Mouse (Mus musculus) kidney, postnatal 14 days (tissue): ENCODE data around the gene Astn2.

Experiments used
- DNase-seq: peaks from one replicate; pipeline ENCODE4 v3.0.0; 2022; ENCODE audit warnings: mixed read lengths

Astn2 gene

DNA sequence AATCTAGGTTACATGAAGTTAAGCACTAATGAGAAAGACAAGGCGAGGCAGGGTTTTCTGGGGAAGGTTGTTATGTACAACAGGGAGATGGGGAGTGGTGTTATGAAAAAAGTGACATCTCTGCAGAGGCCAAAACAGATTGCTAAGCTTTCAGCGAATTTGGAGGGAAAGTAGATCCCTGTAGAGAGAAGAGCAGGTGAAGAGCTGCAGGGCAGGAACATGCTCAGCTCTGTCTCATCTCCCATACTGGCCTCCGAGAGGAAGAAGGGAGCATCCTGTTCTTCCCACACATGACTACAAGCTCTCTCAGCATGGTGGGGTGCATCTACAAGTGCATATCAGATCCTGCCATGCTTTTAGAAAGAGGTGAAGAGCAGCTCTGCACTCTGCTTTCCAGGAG is 245.7 kb downstream of the Astn2 start:
- DNase-seq: no peak

DNA sequence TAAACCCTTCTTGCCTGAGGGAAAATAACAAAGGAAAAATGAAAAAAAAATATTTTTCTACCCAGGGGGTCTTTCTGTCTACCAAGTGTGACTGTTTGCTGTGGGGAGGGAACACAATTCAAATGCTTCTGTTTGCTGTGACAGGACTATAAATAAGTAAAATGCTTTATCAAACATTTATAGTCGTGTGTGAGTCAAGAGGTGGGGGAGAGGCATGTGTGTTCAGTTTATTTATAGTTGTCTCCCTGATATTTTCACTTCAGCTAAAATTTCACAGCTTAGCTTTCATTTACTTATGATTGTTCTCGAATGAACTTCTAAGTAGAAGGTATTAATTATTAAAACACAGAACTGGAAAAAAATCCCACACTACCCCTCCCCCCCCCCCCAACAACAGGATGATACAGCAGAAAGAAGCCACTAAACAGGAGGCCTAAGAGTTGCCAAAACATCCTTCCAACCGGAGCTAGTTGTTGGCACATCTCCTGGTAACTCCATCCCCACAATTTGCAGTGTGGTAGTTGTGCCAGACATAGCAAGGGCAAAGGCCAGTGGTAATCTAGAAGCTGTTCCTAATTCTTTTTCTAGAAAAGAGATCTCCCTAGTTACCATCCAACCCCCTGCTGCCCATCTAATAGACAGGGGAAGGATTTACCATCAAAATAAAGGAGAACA is 246.8 kb downstream of the Astn2 start:
- no peak for DNase-seq

- no peak for DNase-seq
These were observed 257.9 kb downstream of the Astn2 start for GRCm38 (mm10) chr4:66146546-66146945.

- DNase-seq: no peak
These were observed 278.2 kb downstream of the Astn2 start for GRCm38 (mm10) chr4:66126181-66126580.

DNA sequence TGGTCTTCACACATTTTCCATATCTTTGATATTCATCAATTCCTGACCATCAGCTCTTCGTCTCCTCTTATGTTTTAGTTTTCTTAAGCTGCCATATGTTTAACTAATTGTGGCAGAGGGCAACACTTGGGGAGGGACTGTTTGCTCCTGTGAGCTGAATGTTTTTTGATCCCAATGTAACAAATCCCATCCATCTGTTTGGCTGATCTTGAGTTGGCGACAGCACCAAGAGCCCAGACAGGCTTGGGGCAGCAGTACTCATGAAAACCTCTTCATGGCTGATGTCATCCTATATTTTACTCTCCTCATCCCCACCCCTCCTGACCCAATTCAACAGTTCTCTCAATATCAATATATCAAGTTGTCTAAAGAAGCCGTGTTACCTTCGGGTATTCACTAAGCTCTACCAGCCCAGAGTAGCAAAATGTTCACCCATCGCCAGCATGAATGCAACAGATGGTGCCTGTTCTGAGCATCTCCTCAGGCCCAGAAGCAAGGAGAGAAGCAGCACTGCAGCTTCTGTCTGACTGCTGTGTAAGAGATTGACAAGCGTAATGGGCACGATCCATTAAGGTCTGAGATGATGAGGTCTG is 281.5 kb downstream of the Astn2 start:
- no peak for DNase-seq

DNA sequence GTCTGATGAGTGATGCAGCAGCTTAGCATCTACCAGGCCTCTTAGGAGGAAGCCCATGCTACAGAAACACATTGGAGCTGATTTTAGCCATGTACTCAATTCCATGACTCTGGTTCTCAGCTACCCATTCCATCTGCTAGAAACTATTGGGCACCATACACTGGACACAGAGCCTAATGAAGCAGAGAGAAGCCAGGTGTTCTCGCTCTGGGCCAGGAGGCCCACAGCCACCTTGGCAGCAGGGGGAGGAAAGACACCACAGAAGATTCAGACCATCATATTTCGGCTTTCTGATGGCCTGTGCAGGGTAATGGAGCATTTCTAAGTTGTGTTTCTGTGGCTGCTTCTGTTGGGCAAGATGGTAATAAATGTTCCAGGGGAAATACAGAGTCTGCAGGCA is 290.2 kb downstream of the Astn2 start:
- no peak for DNase-seq

DNA sequence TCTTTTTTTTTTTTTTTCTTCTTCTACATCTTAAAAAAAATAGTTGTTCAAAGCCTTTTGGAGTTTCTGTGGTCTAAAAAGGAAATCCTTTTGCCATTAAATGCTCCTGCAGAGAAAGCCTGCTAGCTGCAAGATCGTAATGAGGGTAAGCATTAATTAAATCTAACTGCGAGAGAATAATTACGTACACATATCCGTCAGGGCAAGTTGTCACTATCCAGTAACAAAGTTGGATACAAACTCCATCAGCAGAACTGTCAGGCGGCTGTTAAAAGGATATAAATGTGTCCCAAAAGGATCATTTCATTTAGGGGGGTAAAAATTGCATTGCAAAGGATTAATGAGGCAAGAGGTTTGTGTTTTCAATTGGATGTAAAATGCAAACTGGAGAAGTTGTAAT is 302.4 kb downstream of the Astn2 start:
- DNase-seq: no peak

DNA sequence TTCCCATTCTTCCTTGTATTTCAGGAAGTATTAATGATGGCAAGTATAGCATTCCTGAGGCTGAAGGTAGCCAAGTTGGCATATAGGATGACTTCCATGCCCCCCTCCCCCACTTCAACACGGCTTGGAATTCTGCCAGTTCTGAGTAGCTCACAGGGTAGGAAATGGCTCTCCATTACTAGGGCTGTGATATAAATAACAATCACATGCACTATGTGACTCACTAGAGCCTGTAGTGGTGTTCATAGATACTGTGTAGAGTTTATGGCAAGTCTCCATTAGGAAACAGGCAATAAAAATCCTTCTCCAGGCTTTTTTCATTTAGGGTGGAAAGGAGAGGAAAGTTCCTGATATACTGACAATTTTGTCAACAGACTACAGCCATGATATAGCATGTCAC is 306.8 kb downstream of the Astn2 start:
- no peak for DNase-seq

- no peak for DNase-seq
These were observed 308.3 kb downstream of the Astn2 start for GRCm38 (mm10) chr4:66096104-66096503.

DNA sequence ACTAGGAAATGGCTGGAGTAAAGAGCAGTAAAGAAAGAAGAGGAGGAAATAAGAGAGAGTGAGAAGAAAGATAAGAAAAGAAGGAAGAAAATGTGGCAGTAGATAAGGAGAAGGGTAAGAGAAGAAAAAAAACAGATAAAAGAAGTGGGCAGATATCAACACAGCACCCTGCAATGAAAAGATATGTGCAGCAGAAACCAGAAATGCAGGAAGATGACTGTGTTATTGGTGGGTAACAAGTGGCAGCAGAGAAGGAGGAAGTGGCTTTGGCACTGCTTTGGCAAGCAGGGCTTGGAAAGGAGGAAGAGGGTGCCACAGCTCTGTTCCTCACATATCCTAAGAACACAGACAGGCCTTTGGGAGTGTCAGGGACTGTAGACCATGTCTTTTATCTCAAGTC is 347.2 kb downstream of the Astn2 start:
- DNase-seq: no peak

DNA sequence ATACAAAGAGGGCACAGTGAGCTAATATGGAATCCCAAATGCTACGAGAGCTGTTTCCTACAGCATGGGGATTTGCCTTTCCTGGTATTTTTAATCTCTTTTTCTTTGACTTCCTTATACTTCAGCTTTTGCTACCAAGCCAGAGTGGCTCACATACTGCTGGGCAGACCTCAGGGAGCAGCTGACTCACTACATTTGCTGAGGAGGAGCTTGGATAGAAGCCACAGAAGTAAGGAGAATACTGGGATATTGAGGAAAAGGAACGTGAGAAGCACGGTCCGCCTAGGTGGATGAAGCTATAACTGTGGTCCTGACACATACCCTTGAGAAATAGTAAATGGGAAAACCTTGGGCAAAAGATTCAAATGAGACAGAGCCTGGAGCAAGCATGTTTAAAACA is 348.7 kb downstream of the Astn2 start:
- DNase-seq: no peak

- no peak for DNase-seq
These were observed 361.3 kb downstream of the Astn2 start for GRCm38 (mm10) chr4:66043014-66043672.

GRCm38 (mm10) chr4:66033826-66034225 is 370.6 kb downstream of the Astn2 start:
- DNase-seq: no peak

GRCm38 (mm10) chr4:66031320-66031870 is 373.0 kb downstream of the Astn2 start:
- no peak for DNase-seq

GRCm38 (mm10) chr4:66029901-66030300 is 374.5 kb downstream of the Astn2 start:
- DNase-seq: no peak

DNA sequence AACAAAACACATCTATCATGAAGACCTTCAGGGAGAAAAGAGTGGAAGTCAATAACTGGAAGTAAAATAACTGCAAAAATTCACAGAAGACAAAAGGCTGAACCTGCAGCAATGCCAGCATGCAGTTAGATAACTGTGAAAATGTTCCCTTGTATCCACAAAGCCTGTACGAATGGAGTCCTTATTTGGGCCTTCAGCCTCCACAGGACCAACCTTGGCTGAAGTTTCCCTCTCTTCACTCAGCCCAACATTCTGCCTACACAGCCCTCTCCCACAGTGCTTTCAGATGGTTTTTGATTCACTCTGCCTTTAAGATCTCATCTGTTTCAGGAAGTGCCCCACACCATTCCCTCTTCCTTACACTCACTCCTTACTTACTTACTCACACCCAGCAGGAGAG is 376.5 kb downstream of the Astn2 start:
- no peak for DNase-seq

DNA sequence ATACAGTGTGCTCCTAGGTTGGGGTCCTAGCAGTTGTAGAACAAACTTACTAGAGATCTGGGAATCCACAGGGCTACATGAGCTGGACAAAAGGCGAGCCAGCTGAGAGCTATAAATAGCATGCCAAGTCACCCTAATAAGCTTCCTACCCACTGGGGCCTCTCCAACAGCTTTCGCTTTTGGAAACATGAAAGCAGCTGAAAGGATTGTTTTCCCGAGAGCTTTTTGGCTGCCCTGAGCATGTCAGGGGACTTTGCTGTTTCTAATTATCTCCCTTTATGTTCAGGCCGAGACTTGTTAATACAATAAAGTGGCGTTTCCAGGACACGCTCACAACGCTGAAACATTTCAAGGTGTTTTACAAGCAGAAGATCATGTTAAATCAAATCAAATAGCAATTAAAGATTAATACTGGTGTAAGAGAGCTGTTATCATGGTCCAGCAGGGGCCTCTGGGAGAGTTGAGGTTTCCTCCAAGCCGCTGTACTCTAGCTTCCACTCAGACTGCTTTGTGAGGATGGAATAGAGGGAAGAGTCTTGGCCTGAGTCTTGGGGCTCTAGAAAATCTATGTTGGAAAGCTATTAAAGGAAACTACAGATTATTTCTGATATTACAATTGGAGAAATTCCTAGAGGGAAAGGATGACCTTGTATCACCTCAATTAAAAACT is 378.9 kb downstream of the Astn2 start:
- peak; percentile 2 for DNase-seq

DNA sequence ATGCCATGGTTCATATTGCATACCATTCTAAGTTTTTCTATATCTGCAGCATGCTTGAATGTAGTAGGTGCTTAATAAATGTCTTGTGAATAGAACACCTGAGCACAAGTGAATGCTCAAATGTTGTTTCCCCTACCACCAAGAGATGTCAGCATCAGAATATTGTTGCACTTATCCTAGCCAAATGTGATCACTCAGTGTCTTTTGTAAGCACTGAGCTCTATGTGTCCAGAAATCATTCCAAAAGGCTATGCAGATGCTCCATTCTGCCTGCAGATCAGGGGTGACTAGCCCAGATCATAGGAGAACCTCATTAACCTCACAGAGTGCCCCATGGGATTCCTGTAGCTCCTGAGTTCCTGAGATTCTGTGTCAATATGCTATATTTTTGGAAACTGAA is 401.5 kb downstream of the Astn2 start:
- DNase-seq: no peak

GRCm38 (mm10) chr4:65983643-65984042 is 420.8 kb downstream of the Astn2 start:
- no peak for DNase-seq

DNA sequence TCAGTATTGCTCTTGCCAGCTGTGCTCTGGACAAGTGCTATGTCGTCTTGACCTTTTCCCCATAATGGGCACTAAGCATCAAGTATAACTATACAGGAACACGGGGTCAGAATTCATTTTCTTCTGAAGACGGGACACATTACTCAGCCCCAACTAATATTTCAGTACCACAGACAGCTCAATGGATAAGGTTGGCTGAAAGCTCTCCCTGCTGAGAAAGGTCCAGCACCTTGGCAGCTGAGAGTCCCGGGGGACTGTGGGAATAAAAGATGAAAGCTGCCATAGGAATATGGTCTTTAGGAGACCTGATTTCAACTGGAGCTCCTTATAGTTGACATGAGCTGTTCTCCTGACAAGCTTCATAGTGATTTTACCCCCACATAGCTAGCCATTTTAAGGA is 421.5 kb downstream of the Astn2 start:
- DNase-seq: peak; percentile 1

DNA sequence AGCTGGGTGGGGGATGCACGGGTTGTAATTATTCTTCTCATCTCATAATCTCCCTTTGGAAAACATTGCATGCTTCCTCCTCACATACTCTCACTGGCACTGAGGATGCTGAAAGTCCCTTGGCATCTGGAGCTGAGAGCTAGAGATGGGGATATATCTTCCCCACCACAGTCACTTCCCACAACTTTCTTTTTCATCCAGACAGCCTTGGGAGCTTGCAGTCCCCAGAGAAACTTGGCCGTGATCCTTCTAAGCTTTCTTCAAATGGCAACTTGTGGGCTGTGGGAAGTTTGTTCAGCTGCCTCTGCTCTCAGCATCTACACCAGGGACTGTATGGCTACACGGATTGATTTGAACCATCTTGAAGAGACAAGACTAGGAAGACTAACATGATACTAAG is 428.2 kb downstream of the Astn2 start:
- DNase-seq: no peak

GRCm38 (mm10) chr4:65972395-65972794 is 432.0 kb downstream of the Astn2 start:
- no peak for DNase-seq

DNA sequence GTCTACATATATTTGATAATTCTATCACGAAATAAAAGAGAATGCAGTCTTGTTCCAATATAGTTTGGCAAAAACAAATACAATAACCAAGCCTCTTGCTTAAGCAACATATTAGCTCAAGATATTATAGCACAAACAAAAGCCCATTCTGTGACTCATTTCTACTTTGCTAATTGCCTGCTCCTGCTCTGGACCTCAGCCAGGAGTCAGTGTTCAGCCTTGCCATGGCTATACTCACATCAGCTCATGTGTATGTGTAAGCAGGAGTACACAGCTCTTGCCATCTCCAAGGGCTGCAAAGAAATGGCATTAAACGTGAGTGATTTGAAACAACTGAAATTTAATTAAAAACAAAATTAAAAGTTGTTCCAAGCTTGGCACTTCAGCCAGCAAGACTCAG is 435.1 kb downstream of the Astn2 start:
- DNase-seq: no peak

- DNase-seq: no peak
These were observed 439.8 kb downstream of the Astn2 start for GRCm38 (mm10) chr4:65964604-65965003.
